Mouse (Mus musculus) lung, embryonic 15.5 days (tissue): ENCODE data around the gene Rps21. TPM values are rescaled to one million over a fixed set of nuclear protein-coding genes. Genes with fewer than 3 reads are reported as not detected.

Experiments
- ATAC-seq: fragments of 200-750 bp; cut with Nextera tagmentation; 2 replicates; pipeline ENCODE4 v1.8.0; 2017; ENCODE audit warnings: moderate number of reproducible peaks, borderline replicate concordance; ENCODE audit not compliant: low FRiP score, low TSS enrichment; ENCODE audit errors: extremely low read depth
- H3K27ac ChIP-seq: fragments of 300-500 bp; sonication (generic); 2 replicates; pipeline ENCODE4 v1.5.1; 2015; ENCODE audit warnings: moderate library complexity, mild to moderate bottlenecking, inconsistent platforms
- H3K27me3 ChIP-seq: fragments of 300-500 bp; sonication (generic); 2 replicates; pipeline ENCODE4 v1.6.1; 2015; ENCODE audit warnings: inconsistent platforms
- H3K36me3 ChIP-seq: fragments of 300-500 bp; sonication (generic); 2 replicates; pipeline ENCODE4 v1.6.1; 2015; ENCODE audit warnings: inconsistent platforms
- H3K4me1 ChIP-seq: fragments of 300-500 bp; sonication (generic); 2 replicates; pipeline ENCODE4 v1.6.1; 2015; ENCODE audit warnings: inconsistent platforms
- H3K4me2 ChIP-seq: fragments of 300-500 bp; sonication (generic); 2 replicates; pipeline ENCODE4 v1.6.1; 2015; ENCODE audit warnings: inconsistent platforms, mild to moderate bottlenecking, moderate library complexity
- H3K4me3 ChIP-seq: fragments of 300-500 bp; sonication (generic); 2 replicates; pipeline ENCODE4 v1.5.1; 2015; ENCODE audit warnings: mild to moderate bottlenecking, inconsistent platforms
- H3K9ac ChIP-seq: fragments of 300-500 bp; sonication (generic); 2 replicates; pipeline ENCODE4 v1.6.1; 2015; ENCODE audit warnings: inconsistent platforms
- H3K9me3 ChIP-seq: fragments of 300-500 bp; sonication (generic); 2 replicates; pipeline ENCODE4 v1.6.1; 2016; ENCODE audit warnings: inconsistent platforms
- WGBS: fragments of 180-500 bp; shearing (Covaris S2); methylation state at CpG from one replicate; pipeline ENCODE4 v1.1.7; 2015; 5-methylcytosine and 5-hydroxymethylcytosine counted together
- polyA plus RNA-seq: library from polyadenylated mRNA; unstranded; fragments of >200 nt; fragmentation: Nextera tagmentation; extraction: Ambion mirVana; gene quantifications from 2 replicates; pipeline ENCODE4 v1.2.1, GENCODE M21; 2015

The Rps21 gene
- polyA plus RNA-seq, 1 experiment from 2014 or later: 477 TPM

GRCm38 (mm10) chr2:180230482-180230881 is 26.7 kb upstream of the Rps21 start:
- H3K4me1 ChIP-seq: peaks cover 87% of the 10 kb centered on the region
- no peak overlapping the region for H3K4me2 ChIP-seq
- no peak overlapping the region for H3K4me3 ChIP-seq
- H3K9ac ChIP-seq: no peak overlapping the region; the same call in 1 of the 2 replicates
- H3K9me3 ChIP-seq: no peaks in the 10 kb centered on the region
- no peak for ATAC-seq
- H3K27me3 ChIP-seq: peaks cover 12% of the 10 kb centered on the region
- no peaks in the 10 kb centered on the region for H3K36me3 ChIP-seq
- peak overlapping the region; percentile 57 for H3K27ac ChIP-seq
- WGBS: 53% methylated on average over 4 of the region's 4 CpGs

GRCm38 (mm10) chr2:180233101-180233904 is 23.9 kb upstream of the Rps21 start:
- whole genome bisulfite sequencing: 51% methylated on average over 7 of the region's 7 CpGs
- H3K4me1 ChIP-seq: peaks cover 70% of the 10 kb centered on the region
- no peaks in the 10 kb centered on the region for H3K9me3 ChIP-seq
- H3K27me3 ChIP-seq: no peaks in the 10 kb centered on the region
- ATAC-seq: no peak
- H3K4me3 ChIP-seq: no peak overlapping the region
- no peak overlapping the region for H3K4me2 ChIP-seq
- no peak overlapping the region for H3K9ac ChIP-seq
- H3K36me3 ChIP-seq: no peaks in the 10 kb centered on the region
- peak overlapping the region; percentile 96 for H3K27ac ChIP-seq

DNA sequence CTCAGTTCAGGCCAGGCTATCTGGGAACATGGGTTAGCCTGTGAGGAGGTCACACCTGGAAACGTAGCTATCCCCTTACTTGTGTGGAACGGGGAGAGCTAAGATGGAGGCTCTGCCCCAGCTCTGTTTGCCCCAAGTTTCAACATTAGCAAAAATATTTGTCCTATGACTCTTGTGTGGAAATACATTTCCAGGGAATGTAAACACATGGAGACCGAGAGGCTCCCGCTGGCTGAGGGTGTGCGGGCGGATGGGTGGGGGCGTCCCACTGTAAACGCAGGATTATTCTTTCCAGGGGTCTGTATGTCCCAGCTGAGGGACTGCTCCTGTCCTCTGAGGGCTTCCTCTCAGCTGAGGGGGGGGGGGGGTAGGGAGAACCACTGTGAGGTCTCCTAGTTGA is 22.8 kb upstream of the Rps21 start:
- H3K27me3 ChIP-seq: no peaks in the 10 kb centered on the region
- peak overlapping the region; percentile 96 for H3K27ac ChIP-seq
- H3K9ac ChIP-seq: 0 out of 2 replicates have a peak overlapping the region, but pooled peaks have one; percentile 26
- no peaks in the 10 kb centered on the region for H3K9me3 ChIP-seq
- peaks cover 60% of the 10 kb centered on the region for H3K4me1 ChIP-seq
- no peak overlapping the region for H3K4me3 ChIP-seq
- peak; percentile 25; the same call in 1 of the 2 replicates for ATAC-seq
- H3K36me3 ChIP-seq: no peaks in the 10 kb centered on the region
- no peak overlapping the region; the same call in 1 of the 2 replicates for H3K4me2 ChIP-seq
- 15% methylated on average over 8 of the region's 8 CpGs for WGBS

DNA sequence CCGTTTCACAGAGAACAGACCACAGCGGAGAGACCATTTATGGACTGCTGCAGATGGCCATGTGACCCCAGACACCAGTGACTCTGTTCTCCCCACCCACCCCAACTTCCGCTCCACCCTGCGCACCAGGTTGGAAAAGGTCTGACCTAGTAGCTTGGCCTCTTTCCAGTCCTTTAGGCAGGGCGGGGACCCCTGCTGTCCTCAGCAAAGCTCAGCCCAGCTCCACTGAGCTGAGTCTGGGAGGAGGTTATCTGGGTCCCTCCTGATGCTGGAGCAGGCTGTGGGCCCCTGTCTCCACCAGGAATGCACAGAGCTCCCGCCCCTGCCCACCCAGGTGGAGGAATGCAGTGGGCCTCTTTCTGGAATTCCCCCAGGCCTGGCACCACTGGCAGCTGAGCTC is 22.2 kb upstream of the Rps21 start:
- Histone ChIP-seq H3K27me3 (no peaks in the 10 kb centered on the region), H3K36me3 (no peaks in the 10 kb centered on the region), H3K27ac (peak overlapping the region; percentile 96), H3K9ac (0 out of 2 replicates have a peak overlapping the region, but pooled peaks have one; percentile 26), H3K4me1 (peaks cover 55% of the 10 kb centered on the region), H3K4me3 (no peak overlapping the region), H3K9me3 (no peaks in the 10 kb centered on the region), H3K4me2 (peak overlapping the region; percentile 11)
- WGBS: 31% methylated on average over 6 of the region's 6 CpGs
- ATAC-seq: peak; percentile 72

DNA sequence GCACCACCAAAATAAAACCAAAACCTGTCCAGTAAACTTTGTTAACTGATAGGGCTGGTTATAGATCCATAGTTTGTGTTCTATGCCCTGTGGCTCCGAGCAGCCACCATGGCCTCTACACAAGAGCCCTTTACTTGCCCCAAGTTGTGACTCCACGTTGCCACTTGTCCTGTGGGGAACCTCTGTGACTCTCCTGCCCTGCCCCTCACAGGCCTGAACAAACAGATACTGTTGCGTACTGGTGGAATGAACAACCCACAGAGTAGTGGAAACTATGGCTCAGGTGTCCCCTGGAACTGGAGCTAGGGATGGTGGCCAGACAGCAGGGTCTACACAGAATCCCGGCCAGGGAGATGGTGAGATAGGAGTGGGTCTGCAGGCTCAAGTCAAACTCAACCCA is 21.4 kb upstream of the Rps21 start:
- no peak overlapping the region for H3K4me2 ChIP-seq
- no peak for ATAC-seq
- no peaks in the 10 kb centered on the region for H3K27me3 ChIP-seq
- H3K4me3 ChIP-seq: no peak overlapping the region
- no peaks in the 10 kb centered on the region for H3K9me3 ChIP-seq
- H3K4me1 ChIP-seq: peaks cover 47% of the 10 kb centered on the region
- peak overlapping the region; percentile 96 for H3K27ac ChIP-seq
- 57% methylated on average over 4 of the region's 4 CpGs for WGBS
- no peaks in the 10 kb centered on the region for H3K36me3 ChIP-seq
- H3K9ac ChIP-seq: no peak overlapping the region

- Histone ChIP-seq H3K27me3 (no peaks in the 10 kb centered on the region), H3K4me3 (no peak overlapping the region), H3K27ac (peak overlapping the region; percentile 96), H3K4me2 (no peak overlapping the region), H3K9ac (no peak overlapping the region), H3K4me1 (peaks cover 40% of the 10 kb centered on the region), H3K9me3 (no peaks in the 10 kb centered on the region), H3K36me3 (no peaks in the 10 kb centered on the region)
- WGBS: 59% methylated on average over 2 of the region's 3 CpGs
- ATAC-seq: no peak
These were observed 20.7 kb upstream of the Rps21 start for GRCm38 (mm10) chr2:180236500-180236899.

GRCm38 (mm10) chr2:180236930-180237329 is 20.2 kb upstream of the Rps21 start:
- H3K27ac ChIP-seq: no peak overlapping the region
- no peak overlapping the region for H3K9ac ChIP-seq
- H3K36me3 ChIP-seq: no peaks in the 10 kb centered on the region
- no peaks in the 10 kb centered on the region for H3K27me3 ChIP-seq
- H3K4me3 ChIP-seq: no peak overlapping the region
- WGBS: 70% methylated on average over 3 of the region's 3 CpGs
- H3K4me1 ChIP-seq: peaks cover 39% of the 10 kb centered on the region
- no peaks in the 10 kb centered on the region for H3K9me3 ChIP-seq
- no peak overlapping the region for H3K4me2 ChIP-seq
- ATAC-seq: no peak

GRCm38 (mm10) chr2:180237601-180238345 is 19.4 kb upstream of the Rps21 start:
- no peak overlapping the region for H3K4me3 ChIP-seq
- no peak for ATAC-seq
- no peaks in the 10 kb centered on the region for H3K36me3 ChIP-seq
- H3K9me3 ChIP-seq: no peaks in the 10 kb centered on the region
- 86% methylated on average over 7 of the region's 7 CpGs for WGBS
- no peak overlapping the region for H3K9ac ChIP-seq
- no peak overlapping the region for H3K27ac ChIP-seq
- H3K4me1 ChIP-seq: peaks cover 36% of the 10 kb centered on the region
- H3K27me3 ChIP-seq: no peaks in the 10 kb centered on the region
- H3K4me2 ChIP-seq: no peak overlapping the region

GRCm38 (mm10) chr2:180238591-180238990 is 18.6 kb upstream of the Rps21 start:
- Histone ChIP-seq H3K27ac (no peak overlapping the region), H3K4me3 (no peak overlapping the region), H3K4me1 (peaks cover 27% of the 10 kb centered on the region), H3K4me2 (no peak overlapping the region), H3K27me3 (no peaks in the 10 kb centered on the region), H3K36me3 (no peaks in the 10 kb centered on the region), H3K9me3 (no peaks in the 10 kb centered on the region), H3K9ac (no peak overlapping the region)
- WGBS: 52% methylated on average over 5 of the region's 5 CpGs
- no peak for ATAC-seq

- H3K4me1 ChIP-seq: no peaks in the 10 kb centered on the region
- WGBS: 63% methylated on average over 4 of the region's 4 CpGs
- no peaks in the 10 kb centered on the region for H3K36me3 ChIP-seq
- no peak overlapping the region for H3K27ac ChIP-seq
- no peak overlapping the region for H3K4me3 ChIP-seq
- no peak overlapping the region for H3K9ac ChIP-seq
- ATAC-seq: no peak
- H3K4me2 ChIP-seq: no peak overlapping the region
- H3K27me3 ChIP-seq: no peaks in the 10 kb centered on the region
- H3K9me3 ChIP-seq: no peaks in the 10 kb centered on the region
These were observed 14.1 kb upstream of the Rps21 start for GRCm38 (mm10) chr2:180243108-180243507.

GRCm38 (mm10) chr2:180247916-180248315 is 9.3 kb upstream of the Rps21 start:
- no peak overlapping the region for H3K9ac ChIP-seq
- no peaks in the 10 kb centered on the region for H3K27me3 ChIP-seq
- H3K4me1 ChIP-seq: 0 out of 2 replicates have a peak, but pooled peaks cover 7% of the 10 kb centered on the region
- no peaks in the 10 kb centered on the region for H3K9me3 ChIP-seq
- no peak overlapping the region for H3K4me3 ChIP-seq
- WGBS: 84% methylated on average over 5 of the region's 5 CpGs
- ATAC-seq: no peak
- H3K27ac ChIP-seq: no peak overlapping the region
- H3K36me3 ChIP-seq: no peaks in the 10 kb centered on the region
- no peak overlapping the region for H3K4me2 ChIP-seq
